Mouse (Mus musculus): ENCODE data around the gene Ptprs. TPM values are rescaled to one million over a fixed set of nuclear protein-coding genes. Genes with fewer than 3 reads are reported as not detected.

Gene Ptprs
- polyA plus RNA-seq, 1 experiment = 63.4 TPM

- TF ChIP-seq POLR2A (IDR thresholded peaks at IDR 0.05; ENCODE audit: control insufficient read depth, low read depth, low read length) (no peak), CTCF (IDR thresholded peaks at IDR 0.05; ENCODE audit: control insufficient read depth, insufficient read depth, insufficient replicate concordance, low read depth, low read length) (no peak)
- H3K36me3 ChIP-seq (ENCODE audit: control insufficient read depth, insufficient read depth, low read length) = no peaks in the 10 kb centered on the region; the same call in none of the 2 replicates
- H3K27me3 ChIP-seq (ENCODE audit: control insufficient read depth, insufficient read depth, low read length) = no peaks in the 10 kb centered on the region
- no peak overlapping the region for H3K27ac ChIP-seq (ENCODE audit: control insufficient read depth, insufficient read depth, low read depth, low read length)
- no peaks in the 10 kb centered on the region; the same call in none of the 2 replicates for H3K4me1 ChIP-seq (ENCODE audit: control insufficient read depth, insufficient read depth, low read length)
- H3K4me3 ChIP-seq (ENCODE audit: control insufficient read depth, low read depth, low read length) = no peak overlapping the region
These were observed 30.9 kb downstream of the Ptprs start for GRCm38 (mm10) chr17:56445397-56445796.

GRCm38 (mm10) chr17:56444771-56445170 is 31.5 kb downstream of the Ptprs start:
- Histone ChIP-seq H3K27me3 (ENCODE audit: control insufficient read depth, insufficient read depth, low read length) (no peaks in the 10 kb centered on the region), H3K36me3 (ENCODE audit: control insufficient read depth, insufficient read depth, low read length) (no peaks in the 10 kb centered on the region; the same call in 1 of the 2 replicates), H3K27ac (ENCODE audit: control insufficient read depth, insufficient read depth, low read depth, low read length) (no peak overlapping the region), H3K4me3 (ENCODE audit: control insufficient read depth, low read depth, low read length) (no peak overlapping the region), H3K4me1 (ENCODE audit: control insufficient read depth, insufficient read depth, low read length) (no peaks in the 10 kb centered on the region; the same call in none of the 2 replicates)
- TF ChIP-seq CTCF (IDR thresholded peaks at IDR 0.05; ENCODE audit: control insufficient read depth, insufficient read depth, insufficient replicate concordance, low read depth, low read length) (no peak), POLR2A (IDR thresholded peaks at IDR 0.05; ENCODE audit: control insufficient read depth, low read depth, low read length) (no peak)

- H3K4me3 ChIP-seq (ENCODE audit: control insufficient read depth, low read depth, low read length) = no peak overlapping the region
- H3K36me3 ChIP-seq (ENCODE audit: control insufficient read depth, insufficient read depth, low read length) = no peaks in the 10 kb centered on the region; the same call in 1 of the 2 replicates
- H3K27me3 ChIP-seq (ENCODE audit: control insufficient read depth, insufficient read depth, low read length) = no peaks in the 10 kb centered on the region
- no peaks in the 10 kb centered on the region; the same call in none of the 2 replicates for H3K4me1 ChIP-seq (ENCODE audit: control insufficient read depth, insufficient read depth, low read length)
- TF ChIP-seq CTCF (IDR thresholded peaks at IDR 0.05; ENCODE audit: control insufficient read depth, insufficient read depth, insufficient replicate concordance, low read depth, low read length) (no peak), POLR2A (IDR thresholded peaks at IDR 0.05; ENCODE audit: control insufficient read depth, low read depth, low read length) (no peak)
- no peak overlapping the region for H3K27ac ChIP-seq (ENCODE audit: control insufficient read depth, insufficient read depth, low read depth, low read length)
These were observed 32.9 kb downstream of the Ptprs start for GRCm38 (mm10) chr17:56443341-56443795.

- no peaks in the 10 kb centered on the region for H3K27me3 ChIP-seq (ENCODE audit: control insufficient read depth, insufficient read depth, low read length)
- H3K27ac ChIP-seq (ENCODE audit: control insufficient read depth, insufficient read depth, low read depth, low read length) = no peak overlapping the region
- H3K36me3 ChIP-seq (ENCODE audit: control insufficient read depth, insufficient read depth, low read length) = no peaks in the 10 kb centered on the region; the same call in 1 of the 2 replicates
- H3K4me3 ChIP-seq (ENCODE audit: control insufficient read depth, low read depth, low read length) = no peak overlapping the region
- TF ChIP-seq CTCF (IDR thresholded peaks at IDR 0.05; ENCODE audit: control insufficient read depth, insufficient read depth, insufficient replicate concordance, low read depth, low read length) = no peak
- TF ChIP-seq POLR2A (IDR thresholded peaks at IDR 0.05; ENCODE audit: control insufficient read depth, low read depth, low read length) = no peak
- no peaks in the 10 kb centered on the region; the same call in none of the 2 replicates for H3K4me1 ChIP-seq (ENCODE audit: control insufficient read depth, insufficient read depth, low read length)
These were observed 34.0 kb downstream of the Ptprs start for GRCm38 (mm10) chr17:56442316-56442715.

- H3K4me1 ChIP-seq (ENCODE audit: control insufficient read depth, insufficient read depth, low read length) = no peaks in the 10 kb centered on the region; the same call in 1 of the 2 replicates
- H3K27me3 ChIP-seq (ENCODE audit: control insufficient read depth, insufficient read depth, low read length) = no peaks in the 10 kb centered on the region
- peaks cover 3% of the 10 kb centered on the region for H3K36me3 ChIP-seq (ENCODE audit: control insufficient read depth, insufficient read depth, low read length)
- TF ChIP-seq POLR2A (IDR thresholded peaks at IDR 0.05; ENCODE audit: control insufficient read depth, low read depth, low read length) (no peak), CTCF (IDR thresholded peaks at IDR 0.05; ENCODE audit: control insufficient read depth, insufficient read depth, insufficient replicate concordance, low read depth, low read length) (no peak)
- H3K27ac ChIP-seq (ENCODE audit: control insufficient read depth, insufficient read depth, low read depth, low read length) = no peak overlapping the region
- no peak overlapping the region for H3K4me3 ChIP-seq (ENCODE audit: control insufficient read depth, low read depth, low read length)
These were observed 36.4 kb downstream of the Ptprs start for GRCm38 (mm10) chr17:56439731-56440460.

- no peaks in the 10 kb centered on the region for H3K27me3 ChIP-seq (ENCODE audit: control insufficient read depth, insufficient read depth, low read length)
- H3K4me1 ChIP-seq (ENCODE audit: control insufficient read depth, insufficient read depth, low read length) = peaks cover 1% of the 10 kb centered on the region; the same call in 1 of the 2 replicates
- no peak overlapping the region for H3K27ac ChIP-seq (ENCODE audit: control insufficient read depth, insufficient read depth, low read depth, low read length)
- H3K4me3 ChIP-seq (ENCODE audit: control insufficient read depth, low read depth, low read length) = no peak overlapping the region
- peaks cover 3% of the 10 kb centered on the region for H3K36me3 ChIP-seq (ENCODE audit: control insufficient read depth, insufficient read depth, low read length)
- TF ChIP-seq CTCF (IDR thresholded peaks at IDR 0.05; ENCODE audit: control insufficient read depth, insufficient read depth, insufficient replicate concordance, low read depth, low read length) (no peak), POLR2A (IDR thresholded peaks at IDR 0.05; ENCODE audit: control insufficient read depth, low read depth, low read length) (no peak)
These were observed 44.7 kb downstream of the Ptprs start for GRCm38 (mm10) chr17:56431582-56431981.

GRCm38 (mm10) chr17:56427857-56428256 is 48.4 kb downstream of the Ptprs start:
- H3K36me3 ChIP-seq (ENCODE audit: control insufficient read depth, insufficient read depth, low read length) = no peaks in the 10 kb centered on the region
- peaks cover 18% of the 10 kb centered on the region for H3K4me1 ChIP-seq (ENCODE audit: control insufficient read depth, insufficient read depth, low read length)
- TF ChIP-seq CTCF (IDR thresholded peaks at IDR 0.05; ENCODE audit: control insufficient read depth, insufficient read depth, insufficient replicate concordance, low read depth, low read length) (no peak), POLR2A (IDR thresholded peaks at IDR 0.05; ENCODE audit: control insufficient read depth, low read depth, low read length) (no peak)
- H3K27me3 ChIP-seq (ENCODE audit: control insufficient read depth, insufficient read depth, low read length) = no peaks in the 10 kb centered on the region
- no peak overlapping the region for H3K4me3 ChIP-seq (ENCODE audit: control insufficient read depth, low read depth, low read length)
- no peak overlapping the region for H3K27ac ChIP-seq (ENCODE audit: control insufficient read depth, insufficient read depth, low read depth, low read length)
